Mouse (Mus musculus): ENCODE data around the gene Lgr6.

DNA sequence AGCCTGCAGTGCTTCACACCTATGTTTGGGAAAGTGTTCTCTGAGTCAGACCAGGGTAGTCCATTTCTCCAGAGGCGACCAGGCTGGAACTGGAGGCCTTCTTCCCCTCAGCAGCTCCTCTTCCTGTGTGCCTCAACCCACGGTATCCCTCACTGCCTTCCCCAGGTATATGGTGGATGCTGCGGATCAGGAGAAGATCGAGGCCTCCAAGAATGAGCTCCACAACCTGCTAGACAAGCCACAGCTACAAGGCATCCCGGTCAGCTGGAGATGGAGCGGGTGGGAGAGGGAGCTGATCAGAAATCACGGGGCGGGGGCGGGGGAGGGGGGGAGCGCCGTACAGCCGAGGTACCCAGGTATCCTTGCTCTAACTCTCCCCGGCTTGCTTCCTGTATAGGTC is 48.9 kb upstream of the Lgr6 start:
- TF ChIP-seq CTCF (conservative IDR thresholded peaks at IDR 0.05; ENCODE audit: low read length): no peak
- no peak for TF ChIP-seq NANOG (IDR thresholded peaks at IDR 0.05; ENCODE audit: borderline replicate concordance, low read length)
- TF ChIP-seq POU5F1 (IDR thresholded peaks at IDR 0.05; ENCODE audit: borderline replicate concordance, low read length): no peak

Data from E14TG2a.4 (cell line).